Mouse (Mus musculus) ovary, postnatal 14 days (tissue): Measurements from ENCODE around the gene Cers5.

ENCODE experiments used
- DNase-seq: peaks from one replicate; pipeline ENCODE4 v3.0.0; 2022; ENCODE audit warnings: low spot score

The Cers5 gene

DNA sequence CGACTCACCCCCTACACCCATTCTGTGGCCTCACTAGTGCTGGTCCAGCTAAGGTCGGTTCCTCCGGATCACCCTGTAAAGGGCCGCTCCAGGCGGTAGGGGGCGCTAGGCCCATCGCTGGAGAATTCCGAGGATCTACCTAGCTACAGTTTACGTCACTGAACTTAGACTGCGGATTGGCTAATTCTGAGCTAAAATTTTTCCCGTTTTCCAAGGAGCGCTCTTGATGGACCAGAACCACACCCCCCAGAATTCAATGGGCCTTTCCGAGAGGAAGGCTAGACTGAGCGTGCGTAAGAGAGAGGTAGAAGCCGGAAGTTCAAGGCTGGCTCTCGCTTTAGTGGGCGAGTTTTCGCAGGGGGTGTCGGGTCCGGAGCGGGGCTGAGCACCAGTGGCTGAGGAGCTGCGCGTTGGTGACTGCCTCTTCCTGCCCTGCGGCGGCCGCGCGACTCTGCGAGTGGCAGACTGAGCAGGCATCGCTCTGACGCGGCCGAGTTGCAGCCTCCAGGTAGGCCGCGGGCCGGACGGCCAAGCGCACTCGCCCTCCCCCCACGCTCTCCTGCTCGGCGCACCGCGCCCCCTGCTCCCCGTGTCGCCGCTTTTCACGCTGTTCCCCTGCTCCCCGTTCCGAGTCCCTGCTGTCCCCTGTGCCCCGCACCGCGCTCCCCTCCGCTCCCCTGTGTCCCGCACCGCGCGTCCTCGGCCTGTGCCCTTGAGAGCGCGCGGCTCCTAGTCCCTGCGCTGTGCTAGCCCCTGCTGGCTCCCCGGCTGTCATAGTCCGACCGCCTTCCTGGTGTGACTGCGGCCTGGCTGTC, 47.1 kb downstream of the Cers5 start, which contains the start of gene Cox14:
Cox14 (plus strand) TSS at position 278 of the 815 bp plus-strand sequence.
- peak; percentile 95 for DNase-seq

DNA sequence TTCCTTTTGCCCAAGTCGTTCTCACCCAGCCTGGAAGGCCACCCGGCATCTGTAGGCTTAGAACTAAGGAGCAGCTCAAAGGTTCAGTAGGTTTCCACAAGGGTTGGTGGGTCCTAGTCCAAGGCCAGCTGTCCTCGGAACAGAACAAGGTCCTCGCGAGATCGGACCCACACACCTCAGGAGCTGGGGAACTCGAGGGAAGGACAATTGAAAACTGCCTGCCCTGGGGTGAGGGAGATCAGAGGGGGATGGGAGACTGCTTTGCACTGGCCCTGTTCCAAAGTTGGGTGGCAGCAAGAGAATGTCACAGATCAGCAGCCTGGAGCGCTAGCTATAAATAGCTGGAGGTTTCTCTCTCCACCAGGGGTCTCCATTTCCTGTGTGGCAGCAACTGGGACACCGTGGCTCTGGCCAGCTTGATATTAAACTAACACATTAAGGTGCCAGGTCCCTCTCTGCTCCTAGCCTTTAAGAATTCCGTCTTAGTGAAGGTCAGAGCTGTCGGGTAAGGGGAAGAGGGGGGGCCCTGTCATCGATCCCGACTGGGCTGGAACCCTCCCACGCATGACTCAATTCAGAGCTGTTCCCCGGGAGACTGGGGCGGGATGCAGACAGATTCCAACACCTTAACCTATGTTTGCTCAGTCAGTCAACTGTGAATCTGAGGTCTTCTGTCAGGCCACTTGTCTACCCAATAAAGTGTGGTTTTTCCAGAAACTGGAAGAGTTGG, 48.2 kb downstream of the Cers5 start:
- DNase-seq, result peak; percentile 58

DNA sequence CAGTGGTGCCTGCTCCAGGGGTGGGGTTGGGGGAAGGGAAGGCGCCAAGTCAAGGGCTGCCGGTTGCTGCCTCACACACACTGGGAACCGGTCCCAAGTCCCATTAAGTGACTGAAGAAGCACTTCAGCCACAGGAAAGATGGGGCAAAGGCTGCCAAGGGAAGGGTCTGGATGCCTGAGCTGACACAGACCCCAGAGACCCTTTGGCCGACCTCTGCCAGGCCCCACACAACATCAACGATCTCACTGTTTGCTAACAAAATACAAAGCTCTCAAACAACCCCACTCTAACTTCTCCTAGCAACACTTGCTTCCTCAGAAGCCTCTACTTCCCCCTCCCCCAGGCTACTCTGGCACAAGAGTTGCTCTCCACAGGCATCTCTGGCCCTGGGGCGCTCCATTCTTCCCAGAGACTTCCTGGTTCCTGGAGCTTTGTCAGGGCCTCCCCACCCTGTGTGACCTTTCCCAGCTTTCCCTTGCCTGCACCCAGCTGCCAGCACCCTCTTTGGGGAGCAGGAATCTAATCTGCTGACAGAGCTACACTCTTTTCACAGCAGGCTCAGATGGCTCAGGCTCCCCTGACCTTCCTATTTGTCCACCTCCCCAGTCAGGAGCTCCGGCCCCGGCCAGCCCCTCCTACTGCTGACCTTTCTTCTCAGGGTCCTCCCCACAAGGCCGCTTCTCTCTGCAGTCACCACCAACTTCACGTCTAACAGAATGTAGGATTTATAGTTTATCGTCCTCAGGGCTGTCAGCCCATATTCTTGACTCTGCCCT, 49.0 kb downstream of the Cers5 start:
- DNase-seq, result peak; percentile 59

DNA sequence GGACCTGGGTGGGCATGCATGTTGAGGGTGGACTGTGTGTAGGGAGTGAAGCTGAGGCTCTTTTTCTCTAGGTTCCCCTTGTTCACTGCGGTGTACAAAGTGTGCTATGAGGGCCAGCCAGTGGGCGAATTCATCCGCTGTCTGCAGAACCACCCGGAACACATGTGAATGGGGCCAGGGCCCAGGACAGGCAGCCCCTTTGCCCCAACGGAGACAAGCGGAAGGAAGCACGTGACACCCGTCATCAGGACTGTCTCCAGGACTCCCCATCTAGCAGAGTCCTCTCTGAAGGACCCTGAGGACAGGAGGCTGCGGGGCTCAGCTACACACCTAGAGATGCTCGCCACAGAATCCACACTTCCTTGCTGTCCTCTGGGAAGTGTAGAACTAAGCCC, 49.6 kb downstream of the Cers5 start:
- no peak for DNase-seq

DNA sequence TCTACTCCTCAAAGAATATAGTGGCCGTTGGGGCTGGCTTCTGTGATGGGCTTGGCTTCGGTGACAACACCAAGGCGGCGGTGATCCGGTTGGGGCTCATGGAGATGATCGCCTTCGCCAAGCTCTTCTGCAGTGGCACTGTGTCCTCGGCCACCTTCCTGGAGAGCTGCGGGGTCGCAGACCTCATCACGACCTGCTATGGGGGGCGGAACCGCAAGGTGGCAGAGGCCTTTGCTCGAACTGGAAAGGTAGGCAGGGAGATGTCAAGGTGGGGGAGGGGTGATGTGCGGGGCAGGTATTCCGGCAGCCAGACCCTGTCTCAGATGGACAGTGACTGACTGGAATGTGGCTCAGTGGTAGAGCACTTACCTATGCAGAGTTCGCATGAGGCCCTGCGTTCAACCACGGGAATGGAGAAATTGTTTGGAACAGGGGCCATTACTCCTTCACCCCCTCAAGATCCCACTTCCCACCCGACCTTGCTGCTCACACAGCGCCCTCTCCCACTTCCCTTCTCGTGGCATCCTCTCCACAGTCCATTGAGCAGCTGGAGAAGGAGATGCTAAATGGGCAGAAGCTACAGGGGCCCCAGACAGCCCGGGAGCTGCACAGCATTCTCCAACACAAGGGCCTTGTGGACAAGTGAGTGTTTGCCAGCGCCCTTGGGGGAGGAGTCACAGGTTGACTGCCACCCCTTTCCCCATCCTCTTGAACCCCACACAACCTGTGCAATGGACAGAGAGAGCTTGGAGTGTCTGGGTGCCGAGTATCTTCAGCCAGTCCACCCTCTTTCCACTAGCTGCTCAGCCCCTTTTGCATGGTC, 50.6 kb downstream of the Cers5 start:
- no peak for DNase-seq

DNA sequence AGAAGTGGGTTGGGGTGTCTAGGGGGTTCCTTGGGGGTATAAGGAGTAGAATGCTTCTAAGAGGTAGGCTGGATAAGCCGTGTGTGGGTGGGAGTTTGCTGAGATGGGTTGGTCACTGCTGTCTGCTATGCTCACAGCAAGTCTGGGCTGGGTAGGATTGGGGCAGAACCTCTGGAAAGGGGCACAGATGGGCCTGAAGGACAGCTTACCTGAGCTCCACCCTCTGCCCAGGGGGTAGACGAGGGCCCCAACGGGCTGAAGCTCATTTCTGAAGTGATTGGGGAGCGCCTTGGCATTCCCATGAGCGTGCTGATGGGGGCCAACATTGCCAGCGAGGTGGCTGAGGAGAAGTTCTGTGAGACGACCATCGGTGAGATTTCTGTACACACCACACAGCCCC, 52.8 kb downstream of the Cers5 start:
- DNase-seq, result no peak

DNA sequence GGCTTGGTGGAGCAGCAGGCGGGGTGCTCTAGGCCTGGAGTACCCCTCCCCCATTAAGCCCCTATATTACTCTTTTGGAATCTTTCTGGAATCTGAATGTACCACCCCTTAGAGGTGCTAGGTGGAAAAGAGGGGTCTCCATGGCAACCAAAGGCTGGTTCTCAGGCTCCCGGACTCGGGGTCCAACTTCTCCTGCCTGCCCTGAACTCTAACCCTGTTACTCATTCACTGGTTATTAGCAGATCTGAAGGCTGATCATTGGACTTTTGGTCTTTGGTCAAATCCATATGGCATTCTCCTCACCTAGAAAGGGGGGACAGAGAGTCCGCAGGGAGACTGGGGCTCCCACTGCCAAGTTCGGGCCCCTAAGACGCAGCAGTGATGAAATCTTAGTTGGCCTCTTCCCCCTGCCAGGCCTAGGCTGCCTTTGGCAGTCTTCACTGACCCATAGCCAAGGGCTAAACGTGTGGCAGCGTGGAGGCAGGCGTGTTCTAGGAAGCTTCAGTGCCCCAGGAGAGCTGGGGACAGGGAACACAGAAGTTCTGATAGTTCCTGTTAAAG, 54.1 kb downstream of the Cers5 start:
- DNase-seq, result no peak

DNA sequence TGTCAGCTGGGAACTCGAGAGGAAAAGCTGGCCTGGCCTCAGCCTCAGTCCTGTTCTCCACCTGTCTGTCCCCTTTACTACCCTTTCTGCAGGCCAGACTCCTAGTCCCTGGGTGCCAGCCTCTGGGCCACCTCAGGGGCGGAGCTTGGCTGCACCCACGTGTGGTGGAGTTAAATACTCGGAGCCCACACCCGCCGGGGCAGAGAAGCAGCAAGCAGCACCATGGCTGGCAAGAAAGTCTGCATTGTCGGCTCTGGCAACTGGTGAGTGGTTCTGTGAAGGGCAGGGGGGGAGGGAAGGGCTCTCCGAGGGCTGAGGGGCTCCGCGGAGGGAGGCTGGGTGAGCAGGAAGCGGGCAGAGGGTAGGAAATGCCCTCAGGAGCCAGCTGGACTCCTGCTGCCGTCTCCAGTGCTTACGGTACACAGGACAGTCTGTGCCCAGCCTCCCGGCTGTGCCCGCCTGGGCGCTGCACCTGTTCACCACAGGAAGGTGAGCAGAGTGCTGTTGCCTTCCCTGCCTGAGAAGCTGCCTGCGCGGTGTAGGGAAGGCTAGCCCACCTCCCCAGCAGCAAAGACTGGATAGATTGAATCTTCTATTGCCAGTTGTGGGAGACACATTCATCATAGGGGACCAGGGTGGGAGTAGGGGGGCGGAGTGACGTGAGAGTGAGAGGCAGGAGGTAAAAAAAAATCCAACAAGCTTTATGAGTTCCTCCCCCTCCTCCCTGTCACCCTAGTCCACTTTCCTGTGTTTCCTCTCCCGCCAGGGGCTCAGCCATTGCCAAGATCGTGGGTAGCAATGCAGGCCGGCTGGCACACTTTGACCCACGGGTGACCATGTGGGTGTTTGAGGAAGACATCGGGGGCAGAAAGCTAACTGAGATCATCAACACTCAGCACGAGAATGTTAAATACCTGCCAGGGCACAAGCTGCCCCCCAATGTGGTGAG, 55.0 kb downstream of the Cers5 start, which contains the start of gene Gpd1:
Gpd1 (plus strand) TSS at position 130 of the 949 bp plus-strand sequence.
- no peak for DNase-seq

DNA sequence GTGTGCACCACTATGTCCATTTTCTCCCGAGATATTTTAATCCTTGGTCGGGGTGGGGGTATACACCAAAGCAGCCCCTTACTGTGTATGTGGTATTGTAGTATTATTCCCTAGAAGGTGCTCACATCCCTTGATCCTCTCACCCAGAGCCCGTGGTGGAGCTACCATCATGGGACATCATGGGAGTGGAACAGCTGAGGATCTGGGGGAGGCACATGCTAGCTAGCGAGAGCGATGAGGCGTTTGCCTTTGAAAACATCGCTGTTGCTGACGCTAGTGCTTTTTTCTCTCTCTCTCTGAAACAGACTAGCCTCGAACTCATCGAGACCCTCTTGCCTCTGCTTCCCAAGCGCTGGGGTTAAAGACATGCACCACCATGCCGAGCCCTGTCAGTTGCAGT, 55.9 kb downstream of the Cers5 start:
- DNase-seq, result no peak

DNA sequence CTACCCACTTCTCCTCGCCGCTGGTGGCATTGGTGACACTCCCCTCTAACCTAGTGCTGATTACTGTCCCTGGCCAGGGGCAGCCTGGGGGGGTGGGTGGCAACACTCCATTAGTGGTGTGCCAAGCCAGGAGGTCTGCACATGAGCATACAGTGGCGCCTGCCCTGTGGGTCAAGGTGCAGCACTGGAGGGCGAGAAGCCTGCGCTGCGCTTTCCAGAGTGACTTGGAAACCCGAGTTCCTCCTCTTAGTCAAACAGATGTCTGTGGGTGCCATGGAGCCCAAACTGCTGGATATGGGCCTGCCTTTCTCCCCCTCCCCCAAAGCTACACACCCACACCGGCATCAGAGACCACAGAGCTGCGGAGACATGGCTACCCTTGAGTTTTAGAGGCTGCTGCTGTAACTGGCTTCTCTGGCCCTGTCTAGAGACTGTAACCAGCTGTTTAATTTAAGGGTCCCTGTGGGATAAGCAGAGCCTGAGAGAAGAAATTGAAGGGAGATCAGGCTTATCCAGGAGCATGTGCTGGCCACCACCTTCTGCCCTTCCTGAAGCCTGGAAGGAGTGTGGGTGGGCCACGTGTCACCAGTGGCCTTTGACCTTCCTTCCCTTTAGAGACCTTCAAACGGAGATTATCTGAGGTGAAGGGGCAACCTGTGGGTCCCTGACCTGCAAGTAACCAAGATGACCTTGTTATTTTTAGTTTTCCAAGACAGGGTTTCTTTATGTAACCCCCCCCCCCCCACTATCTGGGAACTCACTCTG, 56.5 kb downstream of the Cers5 start:
- no peak for DNase-seq

DNA sequence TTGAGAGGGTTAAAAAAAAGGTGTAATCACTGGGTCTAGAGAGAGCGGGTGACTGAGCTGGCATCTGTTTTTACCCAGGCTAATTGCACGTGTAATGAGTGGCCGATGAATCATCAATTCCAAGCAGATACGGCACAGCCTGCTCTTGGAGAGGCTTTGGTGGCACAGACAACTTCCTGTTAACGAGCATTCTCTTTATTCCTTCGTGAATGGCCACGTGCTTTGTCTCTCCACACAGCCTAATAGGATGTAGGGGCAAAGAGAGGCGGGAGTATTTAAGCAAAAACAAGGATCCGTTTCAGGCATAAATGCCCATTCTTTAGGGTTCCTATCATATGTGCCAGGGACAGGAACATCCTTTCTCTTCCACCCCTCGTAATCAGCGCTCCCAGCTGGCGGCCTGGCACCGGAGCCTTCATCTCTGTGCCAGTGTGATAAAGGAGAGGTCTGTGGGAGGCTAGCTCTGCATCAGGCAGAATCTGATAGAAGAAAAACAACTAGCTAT, 57.3 kb downstream of the Cers5 start:
- no peak for DNase-seq

DNA sequence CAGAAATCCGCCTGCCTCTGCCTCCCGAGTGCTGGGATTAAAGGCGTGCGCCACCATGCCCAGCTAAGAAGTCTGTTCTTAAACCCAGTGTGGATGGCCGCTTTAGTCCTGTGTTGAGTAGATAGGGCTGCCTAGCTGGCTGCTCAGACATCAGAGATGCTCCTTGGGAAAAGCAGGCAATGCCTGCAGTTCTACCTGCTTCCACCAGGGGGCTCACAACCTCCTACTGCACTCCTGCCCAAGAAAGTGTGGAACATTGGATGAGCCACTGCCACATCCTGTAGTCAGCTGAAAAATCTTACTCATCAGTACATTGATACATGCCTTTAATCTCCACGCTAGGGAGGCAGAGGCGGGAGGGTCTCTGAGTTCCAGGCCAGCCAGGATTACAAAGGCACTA, 57.8 kb downstream of the Cers5 start:
- DNase-seq, result peak; percentile 69

DNA sequence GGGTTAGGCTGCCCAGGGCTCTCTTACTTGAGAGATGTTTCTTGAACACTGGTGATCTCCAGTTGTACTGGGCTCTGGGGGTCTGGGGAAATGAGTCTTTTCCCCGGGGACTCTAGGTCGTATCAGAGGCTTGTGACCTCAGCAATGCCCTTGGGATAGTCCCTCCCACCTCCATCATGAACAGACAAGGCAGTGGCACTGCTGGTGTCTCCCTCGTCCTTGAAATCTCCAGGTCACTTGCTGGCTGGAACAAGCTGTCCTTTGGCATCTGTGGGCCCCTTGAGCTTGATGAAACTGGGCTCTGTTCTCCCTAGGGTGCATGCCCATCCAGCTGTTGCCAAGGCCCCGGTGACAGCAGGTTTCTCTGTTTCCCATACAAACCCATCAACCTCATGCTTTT, 58.5 kb downstream of the Cers5 start:
- DNase-seq, result no peak

DNA sequence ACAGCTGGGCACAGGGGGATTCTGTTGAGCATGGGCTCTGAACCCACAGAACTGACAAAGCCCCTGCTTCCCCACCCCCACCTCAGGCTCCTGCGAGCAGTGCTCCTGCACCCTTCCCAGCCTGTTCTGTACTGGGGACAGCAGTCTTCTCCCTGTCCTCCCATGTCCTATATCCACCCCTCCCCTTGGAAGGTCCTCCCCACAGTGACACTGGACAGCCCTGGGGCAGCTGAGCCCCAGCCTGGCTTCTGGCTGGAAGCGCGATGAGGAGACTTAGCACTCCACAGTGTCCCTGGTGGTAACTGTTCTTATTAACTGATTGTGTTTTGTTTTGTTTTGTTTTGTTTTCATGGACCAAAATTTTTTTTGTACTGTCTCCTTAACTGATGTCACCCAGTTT, 59.1 kb downstream of the Cers5 start:
- DNase-seq, result no peak

DNA sequence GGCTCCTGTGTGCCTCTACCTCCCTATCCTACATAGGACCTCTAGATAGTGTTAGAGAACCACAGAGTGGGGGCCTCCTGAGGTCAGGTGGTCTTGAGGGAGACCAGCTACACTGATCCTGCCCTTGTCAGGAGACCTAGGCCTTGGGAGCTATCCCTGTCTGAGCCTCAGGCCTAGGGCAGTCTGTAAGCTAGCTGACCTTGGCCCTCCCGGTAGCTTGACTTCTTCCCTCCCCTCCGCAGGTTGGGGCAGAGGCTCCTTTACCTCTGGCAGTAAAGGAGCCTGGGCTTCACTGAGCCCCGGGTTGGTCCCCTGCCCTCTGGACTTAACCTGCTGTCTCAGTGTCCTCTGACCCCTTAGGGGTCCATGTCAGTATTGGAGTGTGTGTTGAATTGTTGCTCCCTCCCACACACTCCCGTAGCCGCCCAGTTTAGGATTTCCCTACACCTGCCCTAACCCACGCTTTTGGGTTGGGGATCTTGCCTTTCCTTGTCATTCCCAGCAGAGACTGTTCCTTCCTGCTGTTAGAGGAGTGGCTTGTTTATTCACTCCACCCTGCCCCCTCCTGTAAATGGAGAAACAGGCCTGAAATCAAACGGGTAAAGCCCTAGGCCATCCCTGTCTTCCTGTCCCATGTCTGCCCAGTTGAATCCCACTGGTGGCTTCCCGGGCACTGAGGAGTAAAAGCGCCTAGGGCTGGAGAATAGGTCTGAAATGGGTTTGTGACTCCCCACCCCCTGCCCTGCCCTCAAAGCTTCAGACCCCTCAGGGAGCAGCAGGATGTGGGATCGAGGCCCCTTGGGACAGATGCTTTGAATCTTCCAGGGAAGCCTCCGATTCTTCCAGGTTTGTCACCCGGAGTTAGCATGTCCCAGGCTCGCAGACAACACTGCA, 59.8 kb downstream of the Cers5 start:
- no peak for DNase-seq

DNA sequence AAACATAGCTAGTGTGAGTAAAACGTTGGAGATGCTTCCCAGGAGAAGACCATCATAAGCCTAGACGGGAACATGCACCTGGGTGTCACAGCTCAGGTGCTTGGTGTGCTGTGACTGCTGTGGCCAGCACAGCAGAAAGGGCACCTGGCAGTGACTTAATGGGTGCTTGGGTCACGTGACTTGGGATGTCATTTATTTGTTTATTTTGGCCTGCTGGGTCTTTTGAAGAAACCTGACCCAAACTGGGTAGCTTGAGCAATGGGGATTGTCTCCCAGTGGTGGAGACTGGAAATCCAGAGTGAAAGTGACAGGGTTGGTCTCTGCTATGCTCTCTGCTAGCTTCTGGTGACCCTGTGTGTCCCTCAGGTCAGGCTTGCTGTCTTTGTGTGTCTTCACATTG, 61.2 kb downstream of the Cers5 start:
- no peak for DNase-seq

DNA sequence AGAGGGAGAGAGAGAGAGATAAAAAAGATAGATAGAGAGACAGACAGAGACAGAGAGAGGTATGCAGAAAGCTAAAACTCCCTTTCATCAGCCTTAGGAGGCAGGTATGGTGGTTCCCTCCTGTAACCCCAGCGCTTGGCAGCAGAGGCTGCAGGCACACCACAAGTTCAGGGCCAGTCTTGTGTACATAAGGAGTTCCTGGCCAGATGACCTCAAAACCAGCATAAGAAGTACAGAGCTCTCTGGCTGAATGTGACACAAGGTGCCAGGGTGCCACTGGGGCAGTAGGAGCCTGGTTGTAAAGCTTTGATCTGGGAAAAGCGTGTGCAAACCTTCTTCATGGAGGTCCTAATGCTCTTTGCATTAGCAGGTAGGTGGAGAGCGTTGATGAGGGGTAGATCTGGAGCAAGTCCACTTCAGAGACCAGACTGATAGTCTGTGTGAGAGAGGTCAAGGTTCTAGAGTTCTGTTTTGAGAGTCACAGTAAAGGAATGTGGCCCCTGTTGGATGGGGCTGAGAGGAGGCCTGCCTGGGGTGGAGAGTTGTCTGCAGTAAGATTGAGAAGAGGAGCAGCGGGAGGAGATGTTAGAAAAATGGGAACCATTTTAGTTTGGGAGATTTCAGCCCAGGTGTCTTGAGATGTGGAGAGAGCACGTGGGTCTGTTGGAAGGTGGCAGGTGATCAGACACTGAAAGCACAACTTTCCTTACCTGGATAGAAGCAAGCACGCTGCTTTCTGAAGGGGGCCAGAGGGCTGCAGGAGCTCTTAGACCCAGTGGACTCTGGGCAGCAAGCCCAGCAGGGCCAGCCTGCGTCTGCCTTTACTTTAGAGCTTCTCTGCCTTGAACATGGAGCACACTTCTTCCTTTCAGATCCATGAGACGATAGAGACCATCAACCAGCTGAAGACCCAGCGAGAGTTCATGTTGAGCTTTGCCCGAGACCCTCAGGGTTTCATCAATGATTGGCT, 62.2 kb downstream of the Cers5 start:
- no peak for DNase-seq
